Mouse (Mus musculus): ENCODE measurements around the gene Pde1a. TPM values are rescaled to one million over a fixed set of nuclear protein-coding genes. Genes with fewer than 3 reads are reported as not detected.
A peak's percentile ranks its signal among the peaks of the same experiment; 100 is the strongest.

Pde1a gene
- polyA plus RNA-seq, 1 experiment from 2014 or later = 3.3 TPM

- WGBS (ENCODE audit: insufficient replicate concordance) = 67% methylated on average over 4 of the region's 4 CpGs
- Histone ChIP-seq H3K4me2 (ENCODE audit: low read depth, low read length) (no peak overlapping the region), H3K9ac (ENCODE audit: low read depth, low read length) (no peak overlapping the region), H3K4me1 (ENCODE audit: control insufficient read depth, low read depth, low read length) (no peaks in the 10 kb centered on the region), H3K27ac (ENCODE audit: low read length) (no peak overlapping the region), H3K36me3 (ENCODE audit: control insufficient read depth, insufficient read depth) (no peaks in the 10 kb centered on the region), H3K4me3 (ENCODE audit: low read depth, low read length) (no peak overlapping the region), H3K27me3 (ENCODE audit: control insufficient read depth, insufficient read depth, low read depth, low read length) (no peaks in the 10 kb centered on the region), H3K9me3 (replicated peaks; ENCODE audit: control insufficient read depth, low read length) (no peaks in the 10 kb centered on the region)
- ATAC-seq (ENCODE audit: low read depth) = no peak
Observed at GRCm38 (mm10) chr2:79961421-79961820, 167.8 kb downstream of the Pde1a start.

- H3K27me3 ChIP-seq (ENCODE audit: control insufficient read depth, insufficient read depth, low read depth, low read length) = no peaks in the 10 kb centered on the region
- no peaks in the 10 kb centered on the region for H3K36me3 ChIP-seq (ENCODE audit: control insufficient read depth, insufficient read depth)
- H3K9me3 ChIP-seq (replicated peaks; ENCODE audit: control insufficient read depth, low read length) = no peaks in the 10 kb centered on the region
- no peak overlapping the region for H3K4me2 ChIP-seq (ENCODE audit: low read depth, low read length)
- 56% methylated on average over 6 of the region's 6 CpGs for WGBS (ENCODE audit: insufficient replicate concordance)
- no peak overlapping the region for H3K9ac ChIP-seq (ENCODE audit: low read depth, low read length)
- H3K27ac ChIP-seq (ENCODE audit: low read length) = no peak overlapping the region
- no peaks in the 10 kb centered on the region for H3K4me1 ChIP-seq (ENCODE audit: control insufficient read depth, low read depth, low read length)
- no peak for ATAC-seq (ENCODE audit: low read depth)
- H3K4me3 ChIP-seq (ENCODE audit: low read depth, low read length) = no peak overlapping the region
Observed at GRCm38 (mm10) chr2:79957659-79958340, 171.5 kb downstream of the Pde1a start.

DNA sequence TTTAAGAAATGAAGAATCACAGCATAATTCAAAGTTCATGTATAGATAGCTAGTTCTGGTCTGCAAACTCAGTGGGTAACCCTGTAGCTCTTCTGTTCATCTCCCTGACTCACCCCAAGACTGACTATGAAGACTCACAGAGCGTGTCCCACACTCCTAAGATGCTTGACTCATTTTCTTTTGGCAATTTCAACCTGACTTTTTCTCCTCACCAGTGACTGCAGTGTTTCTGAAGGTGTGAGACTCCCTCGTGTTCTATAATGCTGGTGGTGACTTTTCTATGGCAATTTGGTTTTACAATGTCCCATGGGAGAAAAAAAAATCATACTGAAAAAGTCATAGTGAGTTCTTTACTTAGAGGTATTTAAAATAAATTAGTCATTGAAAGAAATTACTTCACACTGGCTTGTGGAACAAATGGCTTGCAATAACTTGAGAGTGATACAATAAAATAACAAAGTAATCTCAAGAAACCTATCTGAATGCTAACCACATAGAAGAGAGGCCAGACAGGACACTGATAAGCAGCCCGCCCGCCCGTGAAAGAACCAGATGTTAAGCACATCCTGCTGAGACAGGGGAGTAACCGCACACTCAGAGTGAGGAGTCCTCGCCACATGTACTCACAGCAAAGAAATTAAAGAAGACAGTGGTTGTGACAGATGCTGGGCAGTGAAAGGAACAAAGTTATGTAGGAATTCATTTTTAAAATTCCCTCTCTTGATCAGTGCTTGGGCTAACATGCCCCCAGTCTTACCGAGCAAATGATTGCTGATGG is 183.2 kb downstream of the Pde1a start:
- no peaks in the 10 kb centered on the region for H3K27me3 ChIP-seq (ENCODE audit: control insufficient read depth, insufficient read depth, low read depth, low read length)
- H3K4me3 ChIP-seq (ENCODE audit: low read depth, low read length) = no peak overlapping the region
- H3K4me1 ChIP-seq (ENCODE audit: control insufficient read depth, low read depth, low read length) = no peaks in the 10 kb centered on the region
- H3K27ac ChIP-seq (ENCODE audit: low read length) = no peak overlapping the region
- WGBS (ENCODE audit: insufficient replicate concordance) = 33% methylated on average over 8 of the region's 8 CpGs
- ATAC-seq (ENCODE audit: low read depth) = no peak
- no peak overlapping the region for H3K9ac ChIP-seq (ENCODE audit: low read depth, low read length)
- H3K4me2 ChIP-seq (ENCODE audit: low read depth, low read length) = no peak overlapping the region
- H3K9me3 ChIP-seq (replicated peaks; ENCODE audit: control insufficient read depth, low read length) = no peaks in the 10 kb centered on the region
- H3K36me3 ChIP-seq (ENCODE audit: control insufficient read depth, insufficient read depth) = no peaks in the 10 kb centered on the region

DNA sequence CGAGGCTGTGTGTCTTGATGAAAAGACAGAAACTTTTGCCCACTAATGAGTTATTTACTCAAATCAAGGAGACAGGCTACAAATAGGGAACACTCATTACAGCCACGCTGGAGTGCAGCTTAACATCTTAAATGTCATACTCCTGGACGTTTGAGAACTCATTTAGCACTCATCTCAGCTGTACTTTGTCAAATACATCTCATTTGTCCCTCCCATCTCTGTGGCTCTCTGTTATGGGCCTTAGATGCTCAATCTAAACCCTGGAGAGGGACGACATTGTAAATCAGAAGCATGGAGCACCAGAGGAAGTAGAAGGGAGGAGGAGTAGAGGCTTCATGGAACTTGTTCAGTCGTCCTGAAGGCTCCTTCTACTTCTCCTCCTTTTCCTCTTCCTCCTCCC is 194.6 kb downstream of the Pde1a start:
- H3K9me3 ChIP-seq (replicated peaks; ENCODE audit: control insufficient read depth, low read length) = no peaks in the 10 kb centered on the region; the same call in 1 of the 2 replicates
- no peaks in the 10 kb centered on the region for H3K36me3 ChIP-seq (ENCODE audit: control insufficient read depth, insufficient read depth)
- no peak overlapping the region for H3K4me3 ChIP-seq (ENCODE audit: low read depth, low read length)
- ATAC-seq (ENCODE audit: low read depth) = no peak
- H3K27ac ChIP-seq (ENCODE audit: low read length) = no peak overlapping the region
- no peaks in the 10 kb centered on the region for H3K4me1 ChIP-seq (ENCODE audit: control insufficient read depth, low read depth, low read length)
- WGBS (ENCODE audit: insufficient replicate concordance) = 37% methylated on average over 5 of the region's 5 CpGs
- H3K27me3 ChIP-seq (ENCODE audit: control insufficient read depth, insufficient read depth, low read depth, low read length) = no peaks in the 10 kb centered on the region
- no peak overlapping the region for H3K9ac ChIP-seq (ENCODE audit: low read depth, low read length)
- no peak overlapping the region for H3K4me2 ChIP-seq (ENCODE audit: low read depth, low read length)

DNA sequence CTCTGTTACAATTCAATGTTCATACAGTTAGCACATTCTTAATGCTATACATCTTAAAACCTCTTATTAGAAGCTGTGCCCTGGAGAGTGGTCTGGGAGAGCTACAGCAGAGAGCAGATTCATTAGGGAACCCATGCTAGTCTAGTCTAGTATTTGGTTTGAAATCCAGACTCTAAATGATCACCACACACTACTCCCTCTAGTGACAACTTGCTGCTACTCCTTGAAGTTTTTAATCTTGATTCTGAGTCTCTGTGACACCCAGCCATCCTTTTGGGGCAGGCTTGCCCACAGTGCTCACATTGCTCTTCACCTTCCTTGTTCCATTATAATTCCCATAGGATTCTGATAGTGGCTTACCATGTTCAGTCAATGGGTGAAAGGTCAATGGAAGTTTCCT is 206.9 kb downstream of the Pde1a start:
- Histone ChIP-seq H3K9me3 (replicated peaks; ENCODE audit: control insufficient read depth, low read length) (no peaks in the 10 kb centered on the region), H3K4me3 (ENCODE audit: low read depth, low read length) (no peak overlapping the region), H3K4me2 (ENCODE audit: low read depth, low read length) (no peak overlapping the region), H3K27ac (ENCODE audit: low read length) (no peak overlapping the region), H3K27me3 (ENCODE audit: control insufficient read depth, insufficient read depth, low read depth, low read length) (no peaks in the 10 kb centered on the region), H3K4me1 (ENCODE audit: control insufficient read depth, low read depth, low read length) (no peaks in the 10 kb centered on the region), H3K36me3 (ENCODE audit: control insufficient read depth, insufficient read depth) (no peaks in the 10 kb centered on the region), H3K9ac (ENCODE audit: low read depth, low read length) (no peak overlapping the region)
- no peak for ATAC-seq (ENCODE audit: low read depth)

DNA sequence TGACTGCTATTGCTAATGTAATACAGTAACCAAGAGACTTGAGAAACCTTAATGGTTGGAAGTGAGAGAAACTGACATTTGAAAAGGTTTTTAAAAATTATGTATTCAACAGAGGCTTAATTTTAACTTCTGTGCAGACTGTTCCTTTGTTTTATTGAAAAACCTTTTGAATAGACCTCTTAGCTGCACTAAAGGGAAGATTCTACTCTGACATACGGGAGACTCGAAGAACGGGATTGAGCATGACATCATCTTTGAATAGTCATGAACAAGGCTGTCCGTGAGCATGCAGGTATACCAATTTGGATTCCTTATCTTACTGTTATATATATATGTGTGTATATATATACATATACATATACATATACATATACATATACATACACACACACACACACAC is 207.9 kb downstream of the Pde1a start:
- H3K4me3 ChIP-seq (ENCODE audit: low read depth, low read length) = no peak overlapping the region
- no peaks in the 10 kb centered on the region for H3K36me3 ChIP-seq (ENCODE audit: control insufficient read depth, insufficient read depth)
- no peaks in the 10 kb centered on the region for H3K4me1 ChIP-seq (ENCODE audit: control insufficient read depth, low read depth, low read length)
- H3K9me3 ChIP-seq (replicated peaks; ENCODE audit: control insufficient read depth, low read length) = no peaks in the 10 kb centered on the region
- no peak overlapping the region for H3K27ac ChIP-seq (ENCODE audit: low read length)
- no peaks in the 10 kb centered on the region for H3K27me3 ChIP-seq (ENCODE audit: control insufficient read depth, insufficient read depth, low read depth, low read length)
- no peak for ATAC-seq (ENCODE audit: low read depth)
- H3K4me2 ChIP-seq (ENCODE audit: low read depth, low read length) = no peak overlapping the region
- WGBS (ENCODE audit: insufficient replicate concordance) = 78% methylated on average over 4 of the region's 4 CpGs
- no peak overlapping the region for H3K9ac ChIP-seq (ENCODE audit: low read depth, low read length)

GRCm38 (mm10) chr2:79920438-79920837 is 208.8 kb downstream of the Pde1a start:
- no peak overlapping the region for H3K4me3 ChIP-seq (ENCODE audit: low read depth, low read length)
- no peak overlapping the region for H3K4me2 ChIP-seq (ENCODE audit: low read depth, low read length)
- 57% methylated on average over 4 of the region's 4 CpGs for WGBS (ENCODE audit: insufficient replicate concordance)
- no peak for ATAC-seq (ENCODE audit: low read depth)
- no peak overlapping the region for H3K27ac ChIP-seq (ENCODE audit: low read length)
- no peaks in the 10 kb centered on the region for H3K27me3 ChIP-seq (ENCODE audit: control insufficient read depth, insufficient read depth, low read depth, low read length)
- H3K9me3 ChIP-seq (replicated peaks; ENCODE audit: control insufficient read depth, low read length) = no peaks in the 10 kb centered on the region
- H3K9ac ChIP-seq (ENCODE audit: low read depth, low read length) = no peak overlapping the region
- no peaks in the 10 kb centered on the region for H3K36me3 ChIP-seq (ENCODE audit: control insufficient read depth, insufficient read depth)
- no peaks in the 10 kb centered on the region for H3K4me1 ChIP-seq (ENCODE audit: control insufficient read depth, low read depth, low read length)

GRCm38 (mm10) chr2:79901841-79902510 is 227.3 kb downstream of the Pde1a start:
- ATAC-seq (ENCODE audit: low read depth) = peak; percentile 59; the same call in 1 of the 2 replicates
- no peaks in the 10 kb centered on the region for H3K4me1 ChIP-seq (ENCODE audit: control insufficient read depth, low read depth, low read length)

DNA sequence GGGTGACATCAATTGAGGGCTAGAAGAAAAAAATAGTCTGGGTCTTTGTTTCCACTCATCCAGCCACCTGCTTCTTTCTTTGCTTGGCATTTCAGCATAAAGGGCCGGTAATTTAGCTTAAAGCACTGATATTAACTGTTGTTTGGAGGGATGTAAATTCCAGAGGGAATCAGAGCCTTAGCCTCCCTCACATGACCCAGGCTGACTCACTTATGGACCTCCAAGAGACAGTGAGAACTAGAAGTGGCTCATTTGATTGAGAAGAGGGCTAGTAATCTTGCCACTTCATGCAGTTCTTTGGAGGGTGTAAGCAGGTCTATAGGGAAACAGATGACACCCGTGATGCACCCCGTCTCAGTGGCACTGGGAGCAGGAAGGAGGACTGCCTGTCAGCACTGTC is 230.7 kb downstream of the Pde1a start:
- Histone ChIP-seq H3K36me3 (ENCODE audit: control insufficient read depth, insufficient read depth) (no peaks in the 10 kb centered on the region), H3K4me2 (ENCODE audit: low read depth, low read length) (no peak overlapping the region), H3K4me3 (ENCODE audit: low read depth, low read length) (no peak overlapping the region), H3K4me1 (ENCODE audit: control insufficient read depth, low read depth, low read length) (no peaks in the 10 kb centered on the region), H3K27me3 (ENCODE audit: control insufficient read depth, insufficient read depth, low read depth, low read length) (no peaks in the 10 kb centered on the region), H3K9me3 (replicated peaks; ENCODE audit: control insufficient read depth, low read length) (no peaks in the 10 kb centered on the region), H3K27ac (ENCODE audit: low read length) (no peak overlapping the region), H3K9ac (ENCODE audit: low read depth, low read length) (no peak overlapping the region)
- whole genome bisulfite sequencing (ENCODE audit: insufficient replicate concordance) = 52% methylated on average over 3 of the region's 3 CpGs
- no peak for ATAC-seq (ENCODE audit: low read depth)

More at GRCm38 (mm10) chr2:79901841-79902510, 227.3 kb downstream of the Pde1a start:
- no peak overlapping the region for H3K27ac ChIP-seq (ENCODE audit: low read length)
- no peaks in the 10 kb centered on the region for H3K9me3 ChIP-seq (replicated peaks; ENCODE audit: control insufficient read depth, low read length)
- 36% methylated on average over 2 of the region's 2 CpGs for WGBS (ENCODE audit: insufficient replicate concordance)
- H3K4me2 ChIP-seq (ENCODE audit: low read depth, low read length) = no peak overlapping the region
- H3K27me3 ChIP-seq (ENCODE audit: control insufficient read depth, insufficient read depth, low read depth, low read length) = no peaks in the 10 kb centered on the region
- H3K9ac ChIP-seq (ENCODE audit: low read depth, low read length) = no peak overlapping the region
- no peak overlapping the region for H3K4me3 ChIP-seq (ENCODE audit: low read depth, low read length)
- no peaks in the 10 kb centered on the region for H3K36me3 ChIP-seq (ENCODE audit: control insufficient read depth, insufficient read depth)

All from liver, embryonic 16.5 days (tissue).